Mouse (Mus musculus): Measurements from ENCODE around the gene Tac2. TPM values are rescaled to one million over a fixed set of nuclear protein-coding genes. Genes with fewer than 3 reads are reported as not detected.
A peak's percentile ranks its signal among the peaks of the same experiment; 100 is the strongest.

Tac2 gene
- total RNA-seq, 2 experiments from 2014 or later: 3.3 to 8.3 TPM

DNA sequence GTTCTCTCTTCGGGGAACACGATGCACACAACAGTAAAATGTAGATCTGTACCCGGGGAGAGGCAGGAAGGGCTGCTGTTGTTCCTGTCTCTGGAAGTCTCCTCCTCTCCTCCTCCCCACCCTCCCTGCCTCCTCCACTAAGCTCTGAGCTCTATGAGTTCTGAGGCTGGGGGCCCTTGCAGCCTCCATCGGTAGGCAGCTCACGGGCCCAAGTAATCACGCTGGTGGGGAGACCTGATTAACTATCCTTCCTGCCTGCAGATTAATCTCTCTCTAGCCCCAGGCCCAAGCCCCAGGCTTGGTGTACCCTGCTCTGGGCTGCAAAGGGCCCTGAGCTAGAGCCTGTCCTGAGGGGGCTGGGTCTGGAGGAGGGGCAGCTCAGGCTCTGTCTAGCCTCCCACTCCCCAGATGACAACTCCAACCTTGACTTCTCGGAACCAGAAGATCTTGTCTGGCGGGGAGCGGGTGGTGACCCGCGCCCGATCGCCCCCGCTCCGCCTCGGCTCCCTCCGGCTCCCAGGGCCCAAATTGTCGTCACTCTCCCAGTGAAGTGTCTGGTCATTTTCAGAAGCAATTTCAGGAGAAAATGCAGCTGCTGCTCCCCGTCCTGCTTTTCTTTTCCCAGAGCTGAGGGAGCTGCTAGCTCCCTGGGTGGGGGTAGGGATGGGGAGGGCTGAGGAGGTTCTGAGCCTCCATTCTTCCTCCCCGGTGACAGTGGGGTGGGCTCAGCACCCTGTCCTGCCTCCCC lies 2.4 kb upstream of the Tac2 start:
- no peak for ATAC-seq (replicated peaks; ENCODE audit: low FRiP score, poor library complexity, severe bottlenecking)

DNA sequence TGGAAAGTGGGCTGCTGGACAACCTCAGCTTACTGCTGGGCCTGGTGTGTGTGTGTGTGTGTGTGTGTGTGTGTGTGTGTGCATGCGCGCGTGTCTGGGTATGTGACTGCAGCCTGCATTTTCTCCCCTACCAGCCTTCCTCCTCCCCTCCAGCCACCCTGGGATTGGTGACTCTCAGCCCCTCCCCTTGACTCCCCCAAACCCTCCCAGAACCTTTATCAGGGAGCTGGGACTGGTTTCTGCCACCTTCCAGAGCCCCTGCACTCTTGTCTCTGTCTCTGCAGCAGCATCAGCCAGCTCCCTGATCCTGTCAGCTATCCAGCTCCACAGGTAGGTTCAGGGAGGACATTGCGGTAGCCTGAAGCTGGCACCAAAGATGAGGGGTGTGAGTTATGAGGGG lies 858 bp downstream of the Tac2 start:
- no peak for ATAC-seq (replicated peaks; ENCODE audit: low FRiP score, poor library complexity, severe bottlenecking)

DNA sequence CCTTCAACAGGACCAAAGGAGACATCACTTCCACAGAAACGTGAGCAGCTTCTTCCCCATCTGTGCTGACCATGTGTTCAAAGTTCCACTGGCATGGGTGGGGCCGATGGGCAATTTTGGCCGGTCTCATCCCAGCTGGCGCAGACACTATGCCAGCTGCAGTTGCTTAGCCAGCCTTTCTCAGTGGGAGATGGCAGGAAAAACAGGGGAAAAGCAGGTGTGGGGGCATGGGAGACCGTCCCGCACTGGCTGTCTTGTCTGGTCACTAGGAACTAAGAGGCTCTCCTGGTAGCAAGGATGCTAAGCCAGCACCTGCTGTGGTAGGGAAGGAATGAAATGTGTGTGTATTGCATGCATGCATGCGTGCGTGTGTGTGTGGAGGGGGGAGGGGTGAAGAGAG lies 4.2 kb downstream of the Tac2 start:
- ATAC-seq (replicated peaks; ENCODE audit: low FRiP score, poor library complexity, severe bottlenecking): no peak

DNA sequence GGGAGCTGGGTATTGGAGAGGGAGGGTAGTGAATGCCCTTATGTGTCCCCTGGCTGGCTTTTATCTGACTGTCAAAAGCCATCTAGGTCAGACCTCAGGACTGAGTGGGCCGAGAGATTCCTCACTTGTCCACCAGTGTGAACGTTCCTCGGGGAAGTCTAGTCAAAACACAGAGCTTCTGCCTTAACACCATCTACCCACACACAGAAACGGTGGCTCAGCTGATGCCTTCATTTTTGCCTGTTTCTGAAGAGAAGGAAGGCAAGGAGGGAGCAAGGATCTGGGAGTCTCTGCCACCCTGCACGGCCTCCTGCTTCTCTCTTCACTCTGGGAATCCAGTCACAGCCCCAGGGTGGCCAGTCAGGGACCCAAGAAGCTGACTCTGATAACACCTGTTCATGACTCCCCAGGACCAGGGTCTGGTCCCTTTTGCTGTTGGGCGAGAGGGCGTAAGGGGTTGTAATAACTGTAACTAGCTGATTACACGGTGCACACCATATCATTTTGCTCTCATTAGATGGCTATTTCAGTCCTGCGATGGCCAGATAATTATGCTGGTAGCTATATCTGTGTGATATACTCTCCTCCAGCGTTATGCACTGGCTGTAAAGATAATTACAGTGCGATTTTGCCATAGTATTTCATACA lies 6.1 kb downstream of the Tac2 start:
- peak; percentile 72 for ATAC-seq (replicated peaks; ENCODE audit: low FRiP score, poor library complexity, severe bottlenecking)

DNA sequence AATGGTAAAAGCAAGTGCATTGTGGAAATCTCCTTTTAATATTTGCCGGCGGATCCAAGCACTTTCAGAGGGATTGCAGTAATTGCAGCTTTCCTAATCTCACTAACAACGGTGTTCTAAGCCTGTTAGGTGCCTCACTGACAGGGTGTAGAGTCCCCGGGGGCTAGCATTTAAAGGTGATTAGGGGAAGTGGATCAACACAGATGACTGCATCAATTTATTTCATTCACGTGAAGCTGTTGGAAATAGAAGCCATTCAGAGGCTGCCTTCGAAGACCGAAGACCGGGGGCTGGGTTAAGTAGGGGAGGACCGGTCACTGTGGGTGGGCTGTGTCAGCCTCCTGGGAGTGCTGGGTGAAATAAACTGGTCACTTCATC lies 6.6 kb downstream of the Tac2 start:
- no peak for ATAC-seq (replicated peaks; ENCODE audit: low FRiP score, poor library complexity, severe bottlenecking)

DNA sequence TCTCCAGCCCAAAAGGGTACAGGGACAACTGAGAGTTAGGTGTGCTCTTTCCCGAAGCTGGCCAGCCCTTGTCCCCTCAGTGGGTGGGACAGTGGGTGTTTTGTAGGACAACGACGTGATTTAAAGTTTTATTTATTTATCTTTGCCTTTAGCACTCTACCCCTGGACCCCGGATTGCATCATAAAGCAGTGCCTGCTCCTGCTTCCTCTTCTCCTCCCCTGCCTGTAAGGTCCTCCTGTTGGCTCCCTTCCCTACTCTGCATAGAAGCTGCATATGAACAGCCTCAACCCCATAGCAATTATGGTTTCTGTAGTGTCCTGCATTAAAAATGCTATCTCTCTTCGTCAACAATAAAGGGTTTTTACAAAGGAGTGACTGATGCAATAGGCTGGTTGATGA lies 7.1 kb downstream of the Tac2 start:
- no peak for ATAC-seq (replicated peaks; ENCODE audit: low FRiP score, poor library complexity, severe bottlenecking)

DNA sequence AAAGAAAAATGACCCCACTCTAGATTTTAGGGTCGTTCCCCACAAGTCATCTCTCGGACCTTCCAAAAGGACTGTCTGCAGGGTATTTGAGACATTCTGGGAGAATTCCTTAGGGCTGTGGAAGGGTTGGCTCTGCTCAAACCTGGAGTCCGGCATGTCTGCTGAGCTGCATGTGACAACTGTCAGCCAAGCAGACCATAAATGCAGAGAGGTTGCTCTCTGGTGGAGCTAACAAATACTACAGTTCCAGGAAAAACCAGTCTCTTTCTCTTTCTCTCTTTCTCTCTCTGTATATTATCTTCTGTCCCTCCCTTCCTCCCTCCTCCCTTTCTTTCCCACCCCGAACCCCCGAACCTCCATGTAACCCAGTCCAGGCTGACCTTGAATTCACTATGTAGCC lies 10.2 kb downstream of the Tac2 start:
- no peak for ATAC-seq (replicated peaks; ENCODE audit: low FRiP score, poor library complexity, severe bottlenecking)

DNA sequence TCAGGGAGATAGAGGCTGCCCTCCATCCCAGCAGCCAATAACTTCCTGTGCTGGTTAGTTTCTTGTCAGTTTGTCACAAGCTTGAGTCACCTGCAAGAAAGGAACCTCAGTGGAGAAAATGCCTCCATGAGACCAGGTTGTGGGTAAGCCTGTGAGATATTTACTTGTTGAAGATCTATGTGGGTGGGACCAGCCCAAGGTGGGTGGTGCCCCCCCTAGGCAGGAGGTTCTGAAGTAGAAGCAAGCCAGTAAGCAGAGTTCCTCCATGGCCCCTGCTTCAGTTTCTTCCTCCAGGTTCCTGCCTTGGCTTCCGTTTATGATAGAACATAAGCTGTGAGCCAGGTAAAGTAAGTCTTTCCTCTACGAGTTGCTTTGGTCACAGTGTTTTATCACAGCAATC lies 12.0 kb downstream of the Tac2 start:
- no peak for ATAC-seq (replicated peaks; ENCODE audit: low FRiP score, poor library complexity, severe bottlenecking)

DNA sequence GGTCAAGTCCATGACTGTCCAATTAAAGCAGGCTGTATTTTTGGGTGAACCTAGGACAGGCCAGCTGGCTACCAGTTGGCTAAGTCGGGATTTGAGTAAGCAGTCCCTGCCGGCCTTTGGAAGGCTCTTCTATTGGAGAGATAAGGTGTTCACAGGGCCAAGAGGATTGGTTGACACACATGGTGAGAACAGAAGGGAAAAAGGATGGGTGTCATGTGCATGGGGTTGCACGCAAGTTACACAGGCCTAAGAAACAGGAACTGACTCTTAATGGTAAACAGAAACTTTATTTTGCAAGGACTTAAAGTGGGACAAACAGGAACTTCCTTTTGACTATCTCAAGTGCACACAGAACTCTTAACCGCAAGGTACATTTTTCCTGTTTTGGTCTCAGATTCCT lies 12.6 kb downstream of the Tac2 start:
- no peak for ATAC-seq (replicated peaks; ENCODE audit: low FRiP score, poor library complexity, severe bottlenecking)

DNA sequence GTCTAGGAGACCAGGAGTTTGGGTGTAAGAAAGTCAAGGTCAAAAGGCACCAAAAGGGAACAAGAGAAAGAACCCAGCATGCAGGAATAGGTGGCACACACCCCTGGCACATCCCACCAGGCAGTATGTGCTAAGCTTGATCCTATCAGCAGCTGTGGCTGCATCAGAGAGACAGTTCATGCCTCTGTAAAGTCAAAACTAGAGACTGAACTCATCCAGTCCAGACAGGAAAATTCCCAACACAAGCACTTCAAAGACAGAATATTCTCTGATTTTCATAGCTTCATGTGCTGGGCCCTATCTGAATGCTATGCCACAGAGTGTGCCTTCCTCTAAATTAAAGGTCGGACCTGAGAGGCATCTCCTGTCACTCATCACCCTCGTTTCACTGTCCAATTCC lies 13.3 kb downstream of the Tac2 start:
- no peak for ATAC-seq (replicated peaks; ENCODE audit: low FRiP score, poor library complexity, severe bottlenecking)

DNA sequence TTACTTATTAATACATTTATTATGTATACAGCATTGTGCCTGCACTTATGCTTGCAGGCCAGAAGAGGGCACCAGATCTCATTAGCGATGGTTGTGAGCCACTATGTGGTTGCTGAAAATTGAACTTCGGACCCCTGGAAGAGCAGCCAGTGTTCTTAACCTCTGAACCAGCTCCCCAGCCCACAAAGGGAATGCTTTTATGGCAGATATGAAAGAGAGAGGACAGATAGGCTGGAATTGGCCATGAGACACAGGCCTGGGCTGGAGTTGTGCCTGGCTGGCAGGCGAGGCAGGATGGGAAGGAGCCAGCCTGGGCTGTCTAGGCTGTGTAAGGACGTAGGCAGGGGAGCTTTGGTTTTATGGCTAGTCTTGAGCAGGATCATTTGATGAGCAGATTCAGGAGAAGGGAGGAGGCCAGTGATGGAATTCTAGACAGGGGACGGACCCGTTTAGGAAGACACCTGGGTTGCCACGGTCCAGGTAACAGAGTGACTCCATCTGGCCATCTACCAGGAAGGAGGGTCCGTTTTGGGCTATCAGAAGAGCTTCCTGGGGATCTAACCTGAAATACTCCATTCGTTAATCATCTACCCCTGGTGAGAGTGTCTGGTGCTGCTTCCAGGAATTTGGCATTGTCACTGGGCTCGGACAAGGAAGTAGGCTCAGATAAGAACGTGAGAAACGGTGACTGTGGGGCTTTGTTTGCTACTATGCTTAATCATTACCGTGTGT lies 14.0 kb downstream of the Tac2 start:
- peak; percentile 34; the same call in 1 of the 2 replicates for ATAC-seq (replicated peaks; ENCODE audit: low FRiP score, poor library complexity, severe bottlenecking)

DNA sequence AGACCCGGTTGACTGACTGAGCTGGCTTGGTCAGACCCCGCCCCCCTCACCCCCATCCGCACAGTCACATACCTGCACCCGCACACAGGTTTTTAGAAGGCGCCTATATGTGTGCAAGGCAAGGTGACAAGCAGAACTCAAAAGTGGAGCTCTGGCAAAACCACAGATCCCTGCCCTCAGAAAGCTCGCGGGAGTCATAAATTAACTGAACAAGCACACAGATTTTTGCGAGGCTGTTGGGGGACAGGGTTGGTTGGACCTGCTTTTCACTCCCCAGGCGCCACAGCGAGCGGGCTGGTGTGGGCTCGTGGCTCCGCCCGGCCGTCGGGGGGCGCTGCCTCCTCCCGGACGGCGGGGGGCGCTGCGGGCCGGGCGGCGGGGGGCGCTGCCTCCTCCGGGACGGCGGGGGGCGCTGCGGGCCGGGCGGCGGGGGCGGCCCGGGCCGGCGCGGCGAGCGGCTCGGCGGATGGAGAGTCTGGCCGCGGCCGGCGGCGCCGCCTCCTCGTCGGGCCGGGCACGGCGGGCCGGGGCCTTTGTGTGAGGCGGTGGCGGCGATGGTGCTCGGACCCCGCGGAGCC lies 14.9 kb downstream of the Tac2 start, which contains the start of gene Zbtb39:
Gene Zbtb39, plus strand, starts transcription at position 456 of the 578 bp plus-strand sequence.
- peak; percentile 47; the same call in 1 of the 2 replicates for ATAC-seq (replicated peaks; ENCODE audit: low FRiP score, poor library complexity, severe bottlenecking)

DNA sequence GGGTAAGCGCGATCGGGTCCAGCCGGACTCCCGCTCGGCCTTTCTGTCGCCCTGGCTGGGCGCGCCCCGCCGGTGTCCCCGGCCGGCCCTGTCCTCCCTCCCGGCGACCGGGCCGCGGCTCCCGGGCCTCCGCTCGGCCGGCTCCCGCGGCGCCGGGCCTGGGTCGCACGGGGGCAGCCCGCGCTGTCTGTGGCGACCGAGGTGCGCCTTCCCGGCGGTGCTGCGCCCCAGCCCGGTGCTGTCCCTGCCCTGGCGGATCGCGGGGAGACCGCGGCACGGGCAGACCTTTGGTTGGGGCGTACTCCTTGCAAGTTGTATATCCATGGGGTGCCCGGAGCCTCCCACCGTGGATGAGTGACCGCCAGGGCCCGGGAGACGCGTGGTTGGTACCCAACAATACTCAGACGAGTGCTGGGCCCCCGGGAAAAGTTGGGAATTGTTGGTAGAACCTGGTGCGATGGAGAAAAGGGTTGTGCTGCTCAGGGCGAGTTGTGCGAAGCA lies 15.4 kb downstream of the Tac2 start:
- ATAC-seq (replicated peaks; ENCODE audit: low FRiP score, poor library complexity, severe bottlenecking): no peak

DNA sequence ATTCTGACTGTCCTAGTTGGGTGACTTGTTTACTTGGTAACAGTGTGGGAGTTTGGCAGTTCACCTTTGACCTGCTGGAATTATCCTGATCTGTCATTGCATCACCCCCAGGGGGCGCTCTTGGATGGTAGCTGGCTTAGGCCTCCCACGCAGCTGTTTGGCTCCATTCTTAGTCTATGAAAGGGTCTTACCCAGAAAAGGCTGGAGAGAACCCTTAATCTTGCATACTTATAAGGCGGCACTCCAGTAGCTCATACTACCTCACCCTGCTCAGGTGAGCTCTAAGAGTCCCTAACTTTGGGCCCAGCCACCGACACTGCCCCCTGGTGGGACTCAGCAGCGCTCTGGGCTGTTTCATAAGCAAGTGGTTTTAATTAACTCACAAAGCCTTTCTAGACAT lies 20.4 kb downstream of the Tac2 start:
- ATAC-seq (replicated peaks; ENCODE audit: low FRiP score, poor library complexity, severe bottlenecking): peak; percentile 63

DNA sequence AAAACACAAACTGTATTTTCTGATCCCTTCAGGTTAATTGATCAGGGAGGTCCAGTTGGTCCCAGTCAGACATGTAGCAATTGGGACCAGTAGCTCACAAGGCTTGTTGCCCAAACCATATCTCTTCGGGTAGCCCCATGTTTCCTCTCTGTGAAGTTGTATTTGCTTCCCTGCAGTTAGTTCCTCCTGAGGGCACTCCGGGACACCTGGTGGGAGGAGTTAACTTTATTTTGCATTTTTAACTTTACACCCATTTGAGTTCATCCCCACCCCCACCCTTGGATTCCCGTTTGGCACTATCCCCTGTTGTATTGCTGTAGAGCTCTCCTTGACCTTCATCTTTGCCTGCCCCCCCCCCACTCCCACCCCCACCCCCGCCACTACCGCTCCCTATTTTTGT lies 21.6 kb downstream of the Tac2 start:
- ATAC-seq (replicated peaks; ENCODE audit: low FRiP score, poor library complexity, severe bottlenecking): no peak

DNA sequence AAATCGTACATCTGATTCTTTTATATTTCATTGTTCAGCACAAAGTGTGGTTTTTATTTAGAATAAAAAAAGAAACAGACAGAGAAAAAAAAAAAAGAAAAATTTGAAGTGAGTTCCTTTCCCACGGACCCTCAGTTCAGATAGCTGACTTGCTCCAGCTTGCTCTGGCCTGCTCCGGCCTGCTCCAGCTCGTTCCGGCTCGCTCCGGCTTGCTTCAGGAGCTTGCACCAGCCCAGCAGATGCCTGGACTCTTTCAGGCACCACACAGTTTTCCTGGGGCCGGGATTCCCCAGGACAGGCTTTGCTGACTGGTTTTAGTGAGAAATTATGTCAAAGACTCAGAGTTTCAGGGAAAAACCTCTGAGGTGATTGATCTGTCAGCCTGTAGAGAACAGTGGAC lies 23.0 kb downstream of the Tac2 start:
- no peak for ATAC-seq (replicated peaks; ENCODE audit: low FRiP score, poor library complexity, severe bottlenecking)

DNA sequence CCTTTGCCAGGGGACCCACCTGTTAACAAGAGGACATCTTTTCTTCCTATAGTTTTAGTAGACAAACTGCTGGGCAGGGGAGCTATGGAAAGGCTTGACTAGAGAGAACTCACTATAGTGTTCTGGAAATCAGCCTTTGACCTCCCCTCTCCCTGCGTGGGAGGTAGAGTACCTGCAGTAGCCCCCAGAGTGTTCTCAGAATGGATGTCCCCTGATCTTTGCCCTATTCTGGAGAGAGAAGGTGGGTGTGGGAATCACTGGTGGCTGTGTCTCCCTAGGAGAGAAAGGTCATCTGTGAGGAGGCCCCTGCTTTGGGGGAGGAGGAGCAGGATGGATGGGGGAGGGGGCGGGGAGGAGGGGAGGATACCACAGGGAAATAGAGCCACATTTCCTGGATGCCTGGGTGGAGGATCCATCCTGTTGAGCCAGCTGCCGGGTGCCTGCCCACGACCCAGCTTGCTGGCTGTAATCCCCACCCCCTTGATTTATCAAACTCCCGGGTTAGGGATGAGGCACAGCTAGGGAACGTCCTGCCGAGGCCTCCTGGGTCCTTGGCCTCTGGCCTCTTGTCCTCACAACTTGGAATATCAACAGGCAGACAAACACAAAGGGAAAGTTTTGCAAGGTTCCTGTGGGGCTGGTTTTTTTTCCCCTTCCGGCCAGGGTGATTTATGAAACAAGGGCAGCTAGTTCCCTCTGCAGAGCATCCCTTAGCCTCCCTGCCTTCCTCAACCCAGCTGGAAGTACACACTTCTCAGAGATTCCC lies 24.8 kb downstream of the Tac2 start:
- no peak for ATAC-seq (replicated peaks; ENCODE audit: low FRiP score, poor library complexity, severe bottlenecking)

DNA sequence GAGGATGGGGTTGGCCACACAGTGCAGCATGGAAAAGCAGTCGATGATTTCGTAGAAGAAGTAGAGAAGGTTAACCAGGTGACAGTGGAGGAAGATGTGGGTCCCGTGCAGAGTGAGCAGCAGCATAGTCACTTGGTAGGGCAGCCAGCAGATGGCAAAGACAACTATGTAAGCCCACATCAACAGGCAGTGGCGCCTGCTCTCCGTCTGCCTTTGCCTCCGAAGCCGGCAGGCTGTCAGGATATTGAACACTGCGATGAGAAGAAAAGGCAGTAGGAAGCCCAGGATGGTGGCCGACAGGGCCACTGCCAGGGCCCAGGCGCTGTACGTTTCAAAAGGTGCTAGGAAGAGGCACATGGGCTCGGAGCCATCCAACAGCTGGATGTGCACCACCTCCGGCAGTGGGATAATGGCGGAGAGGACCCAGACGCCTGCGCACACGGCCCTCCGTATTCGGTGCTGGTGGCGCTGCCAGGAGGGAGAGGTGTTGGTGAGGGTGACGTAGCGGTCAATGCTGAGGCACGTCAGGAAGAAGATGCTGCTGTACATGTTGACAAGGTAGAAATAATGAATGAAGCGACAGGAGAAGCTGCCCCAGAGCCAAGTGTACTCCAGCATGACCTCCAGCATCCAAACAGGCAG lies 26.0 kb downstream of the Tac2 start:
- ATAC-seq (replicated peaks; ENCODE audit: low FRiP score, poor library complexity, severe bottlenecking): no peak

DNA sequence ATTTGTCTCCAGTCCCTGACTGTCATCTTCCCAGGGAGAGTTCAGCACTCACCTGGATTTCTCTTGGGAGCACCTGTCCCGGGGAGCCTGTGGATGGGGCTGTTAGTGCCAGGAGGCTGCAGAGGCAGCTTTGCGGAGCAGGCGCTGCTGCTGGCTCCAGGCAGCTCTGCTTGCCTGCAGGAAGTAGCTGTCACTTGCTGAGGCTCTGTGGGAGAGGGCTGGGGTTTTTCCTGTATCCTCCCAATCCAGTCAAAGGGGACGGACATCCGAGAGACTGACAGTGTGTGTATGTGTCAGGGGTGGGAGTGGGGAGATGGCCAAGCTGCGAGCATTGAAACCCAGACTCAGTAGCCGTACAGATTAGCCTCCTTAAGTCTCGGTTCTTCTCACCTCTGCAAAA lies 27.3 kb downstream of the Tac2 start, which contains the start of gene Gpr182:
Gene Gpr182, minus strand, starts transcription at position 185 of the 400 bp plus-strand sequence.
- ATAC-seq (replicated peaks; ENCODE audit: low FRiP score, poor library complexity, severe bottlenecking): no peak

Measured in erythroblast, adult 5-6 weeks (primary cell).